Mouse (Mus musculus) intestine, postnatal 0 days (tissue): ENCODE data around the gene Cachd1. TPM values are rescaled to one million over a fixed set of nuclear protein-coding genes. Genes with fewer than 3 reads are reported as not detected.
A peak's percentile ranks its signal among the peaks of the same experiment; 100 is the strongest.

Source experiments
- ATAC-seq: fragments of 200-750 bp; cut with Nextera tagmentation; 2 replicates; pipeline ENCODE4 v1.8.0; 2017; ENCODE audit warnings: mild to moderate bottlenecking, moderate TSS enrichment, moderate library complexity
- H3K27ac ChIP-seq: fragments of 300-500 bp; sonication (generic); 2 replicates; pipeline ENCODE4 v1.5.1; 2014; ENCODE audit warnings: mild to moderate bottlenecking, low read depth, low read length, moderate library complexity
- H3K27me3 ChIP-seq: fragments of 300-500 bp; sonication (generic); replicated peaks from 2 replicates; pipeline ENCODE4 v1.6.1; 2014; ENCODE audit warnings: low read length, mixed read lengths; ENCODE audit not compliant: control insufficient read depth, insufficient read depth
- H3K36me3 ChIP-seq: fragments of 300-500 bp; sonication (generic); 2 replicates; pipeline ENCODE4 v1.6.1; 2014; ENCODE audit warnings: mild to moderate bottlenecking, moderate library complexity; ENCODE audit not compliant: control insufficient read depth, insufficient read depth
- H3K4me1 ChIP-seq: fragments of 300-500 bp; sonication (generic); replicated peaks from 2 replicates; pipeline ENCODE4 v1.6.1; 2014; ENCODE audit warnings: antibody characterized with exemption, low read length, mixed read lengths; ENCODE audit not compliant: control insufficient read depth, insufficient read depth
- H3K4me2 ChIP-seq: fragments of 300-500 bp; sonication (generic); replicated peaks from 2 replicates; pipeline ENCODE4 v1.6.1; 2014; ENCODE audit warnings: low read depth, mild to moderate bottlenecking, moderate library complexity
- H3K4me3 ChIP-seq: fragments of 300-500 bp; sonication (generic); 2 replicates; pipeline ENCODE4 v1.5.1; 2014; ENCODE audit warnings: low read depth, low read length
- H3K9ac ChIP-seq: fragments of 300-500 bp; sonication (generic); 2 replicates; pipeline ENCODE4 v1.6.1; 2014; ENCODE audit warnings: mild to moderate bottlenecking, low read depth, low read length
- H3K9me3 ChIP-seq: fragments of 300-500 bp; sonication (generic); 2 replicates; pipeline ENCODE4 v1.6.1; 2016; ENCODE audit warnings: mixed run types; ENCODE audit not compliant: control insufficient read depth
- CTCF ChIP-seq: sonication (generic); IDR thresholded peaks from 2 replicates; pipeline ENCODE4 v1.5.1; 2016; ENCODE audit warnings: low read depth, mild to moderate bottlenecking, control low read depth, antibody characterized with exemption, moderate library complexity
- WGBS: fragments of 180-500 bp; shearing (Covaris S2); extraction: QIAGEN DNeasy Blood & Tissue Kit; methylation state at CpG from one replicate; pipeline ENCODE4 v1.1.7; 2014; 5-methylcytosine and 5-hydroxymethylcytosine counted together
- polyA plus RNA-seq: library from polyadenylated mRNA; unstranded; fragments of >200 nt; fragmentation: Nextera tagmentation; extraction: Ambion mirVana; gene quantifications from 2 replicates; pipeline ENCODE4 v1.2.1, GENCODE M21; 2015

Cachd1 gene
- polyA plus RNA-seq, 1 experiment from 2014 or later, result 8.2 TPM

GRCm38 (mm10) chr4:100974455-100975035, 198.1 kb downstream of the Cachd1 start:
- TF ChIP-seq CTCF, result no peak
- H3K4me1 ChIP-seq, result no peaks in the 10 kb centered on the region
- H3K4me2 ChIP-seq, result no peak overlapping the region
- H3K27ac ChIP-seq, result no peak overlapping the region
- H3K4me3 ChIP-seq, result no peak overlapping the region
- no peaks in the 10 kb centered on the region for H3K9me3 ChIP-seq
- H3K9ac ChIP-seq, result no peak overlapping the region
- peaks cover 49% of the 10 kb centered on the region for H3K36me3 ChIP-seq
- H3K27me3 ChIP-seq, result no peaks in the 10 kb centered on the region
- no peak for ATAC-seq
- 93% methylated on average over 14 of the region's 14 CpGs for WGBS

DNA sequence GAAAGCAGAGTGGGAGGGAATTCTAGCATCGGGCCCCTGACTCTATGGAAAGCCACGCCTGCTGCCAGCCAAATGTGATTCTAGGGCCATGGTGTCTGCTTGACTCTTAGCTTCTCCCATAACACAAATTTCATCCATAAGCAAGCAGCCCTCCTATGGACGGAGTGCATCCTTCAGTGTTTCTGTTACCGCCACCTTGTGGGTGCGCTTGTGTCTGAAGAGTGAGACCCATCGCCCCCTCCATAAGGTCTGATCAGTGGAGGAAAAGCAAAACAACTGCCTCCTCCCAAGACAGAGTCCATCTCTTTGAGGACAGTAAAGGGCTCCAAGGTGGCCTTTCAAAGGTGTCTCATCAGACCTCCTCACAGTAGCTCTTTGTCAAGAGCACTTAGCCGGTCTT, 201.0 kb downstream of the Cachd1 start:
- 94% methylated on average over 7 of the region's 7 CpGs for WGBS
- H3K4me3 ChIP-seq, result no peak overlapping the region
- no peak overlapping the region for H3K9ac ChIP-seq
- no peak overlapping the region for H3K4me2 ChIP-seq
- H3K9me3 ChIP-seq, result no peaks in the 10 kb centered on the region
- H3K4me1 ChIP-seq, result no peaks in the 10 kb centered on the region
- ATAC-seq, result no peak
- H3K27ac ChIP-seq, result no peak overlapping the region
- H3K27me3 ChIP-seq, result no peaks in the 10 kb centered on the region
- peaks cover 34% of the 10 kb centered on the region for H3K36me3 ChIP-seq
- peak; percentile 43 for TF ChIP-seq CTCF

GRCm38 (mm10) chr4:100987187-100987586, 210.7 kb downstream of the Cachd1 start:
- 82% methylated on average over 1 of the region's 1 CpGs for WGBS
- peaks cover 41% of the 10 kb centered on the region for H3K36me3 ChIP-seq
- no peak for ATAC-seq

GRCm38 (mm10) chr4:100988231-100988799, 211.8 kb downstream of the Cachd1 start:
- no peak for ATAC-seq
- TF ChIP-seq CTCF, result peak; percentile 80
- 79% methylated on average over 8 of the region's 8 CpGs for WGBS
- Histone ChIP-seq H3K27me3 (no peaks in the 10 kb centered on the region), H3K4me1 (no peaks in the 10 kb centered on the region), H3K9ac (no peak overlapping the region), H3K36me3 (peaks cover 52% of the 10 kb centered on the region), H3K4me2 (no peak overlapping the region), H3K27ac (no peak overlapping the region), H3K9me3 (no peaks in the 10 kb centered on the region), H3K4me3 (no peak overlapping the region)

More at GRCm38 (mm10) chr4:100987187-100987586, 210.7 kb downstream of the Cachd1 start:
- Histone ChIP-seq H3K9ac (no peak overlapping the region), H3K27ac (no peak overlapping the region), H3K4me1 (no peaks in the 10 kb centered on the region), H3K4me3 (no peak overlapping the region), H3K4me2 (no peak overlapping the region), H3K27me3 (no peaks in the 10 kb centered on the region), H3K9me3 (no peaks in the 10 kb centered on the region)
- TF ChIP-seq CTCF, result peak; percentile 53

- no peak overlapping the region for H3K27ac ChIP-seq
- WGBS, result 72% methylated on average over 4 of the region's 4 CpGs
- no peak overlapping the region for H3K4me3 ChIP-seq
- ATAC-seq, result no peak
- no peak overlapping the region for H3K4me2 ChIP-seq
- H3K27me3 ChIP-seq, result no peaks in the 10 kb centered on the region
- no peaks in the 10 kb centered on the region for H3K4me1 ChIP-seq
- 0 out of 2 replicates have a peak overlapping the region, but pooled peaks have one; percentile 11 for H3K9ac ChIP-seq
- H3K9me3 ChIP-seq, result no peaks in the 10 kb centered on the region
- peaks cover 66% of the 10 kb centered on the region for H3K36me3 ChIP-seq
- no peak for TF ChIP-seq CTCF
These were observed 214.5 kb downstream of the Cachd1 start for GRCm38 (mm10) chr4:100990996-100991395.

GRCm38 (mm10) chr4:100992086-100992485, 215.6 kb downstream of the Cachd1 start:
- peaks cover 65% of the 10 kb centered on the region for H3K36me3 ChIP-seq
- TF ChIP-seq CTCF, result no peak
- no peak for ATAC-seq
- H3K4me2 ChIP-seq, result no peak overlapping the region
- no peak overlapping the region for H3K4me3 ChIP-seq
- H3K9me3 ChIP-seq, result no peaks in the 10 kb centered on the region
- H3K27me3 ChIP-seq, result no peaks in the 10 kb centered on the region
- 89% methylated on average over 6 of the region's 6 CpGs for WGBS
- H3K27ac ChIP-seq, result no peak overlapping the region
- no peak overlapping the region for H3K9ac ChIP-seq
- no peaks in the 10 kb centered on the region for H3K4me1 ChIP-seq
